Mouse (Mus musculus) testis, postnatal 14 days (tissue): ENCODE measurements around the gene Vat1.
"Not testable (repeated sequence)": the region's sequence is repeated elsewhere in the genome, so short reads cannot be mapped to it uniquely, and the experiment has no call there.

Source experiments
- DNase-seq: peaks from one replicate; pipeline ENCODE4 v3.0.0; 2021; ENCODE audit warnings: low spot score

The Vat1 gene

GRCm38 (mm10) chr11:101441450-101442126, 24.4 kb downstream of the Vat1 start:
- DNase-seq = not testable (repeated sequence)

GRCm38 (mm10) chr11:101438006-101438405, 28.0 kb downstream of the Vat1 start:
- DNase-seq = not testable (repeated sequence)

DNA sequence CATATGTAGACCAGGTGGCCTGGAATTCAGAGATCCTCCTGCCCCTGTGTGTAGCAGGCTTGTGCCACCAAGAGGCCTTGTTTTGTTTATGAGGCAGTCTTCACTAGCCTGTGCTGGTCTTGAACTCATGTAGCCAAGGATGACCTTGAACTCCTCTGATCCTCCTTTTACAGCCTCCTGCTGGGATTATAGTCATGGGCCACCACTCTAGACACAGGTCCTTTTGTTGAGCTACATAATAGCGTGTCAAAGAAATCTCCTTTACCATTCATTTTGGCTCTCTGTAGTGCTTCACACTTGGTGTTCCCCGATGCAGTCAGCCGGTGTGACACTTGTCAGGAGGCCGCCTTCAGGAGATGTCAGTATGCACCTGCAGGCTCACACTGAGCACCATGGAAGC, 29.1 kb downstream of the Vat1 start:
- no peak for DNase-seq

- no peak for DNase-seq
Observed at GRCm38 (mm10) chr11:101435831-101436230, 30.2 kb downstream of the Vat1 start.

DNA sequence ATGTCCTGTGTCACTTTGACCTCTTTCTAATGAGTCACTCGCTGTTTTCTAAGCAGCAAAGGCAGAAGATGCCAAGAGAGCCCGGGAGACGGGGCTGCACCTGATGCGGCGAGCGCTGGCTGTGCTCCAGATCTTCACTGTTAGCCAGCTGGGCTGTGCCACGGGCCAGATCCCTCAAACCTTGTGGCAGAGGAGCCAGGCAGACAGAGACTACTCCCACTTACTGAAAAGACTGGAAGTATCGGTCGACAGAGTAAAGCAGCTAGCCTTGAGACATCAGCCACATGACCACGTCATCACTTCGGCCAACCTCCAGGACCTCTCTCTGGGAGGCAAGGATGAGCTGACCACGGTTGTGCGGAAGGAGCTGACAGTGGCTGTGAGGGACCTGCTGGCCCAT, 32.6 kb downstream of the Vat1 start:
- no peak for DNase-seq

DNA sequence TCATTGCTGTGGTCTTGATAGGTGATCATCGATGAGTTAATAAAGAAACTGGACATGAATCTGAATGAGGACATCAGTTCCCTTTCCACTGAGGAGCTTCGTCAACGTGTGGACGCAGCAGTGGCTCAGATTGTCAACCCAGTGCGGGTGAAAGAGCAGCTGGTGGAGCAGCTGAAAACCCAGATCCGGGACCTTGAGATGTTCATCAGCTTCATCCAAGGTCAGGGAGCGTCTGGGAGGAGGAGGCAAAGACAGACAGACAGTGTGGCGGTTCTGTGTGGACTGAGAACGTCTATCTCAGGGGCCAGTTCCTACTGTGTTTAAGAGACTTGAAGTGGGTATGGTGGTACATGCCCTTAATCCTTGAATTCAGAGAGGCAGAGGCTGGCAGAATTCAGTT, 34.7 kb downstream of the Vat1 start:
- no peak for DNase-seq

GRCm38 (mm10) chr11:101426165-101426564, 39.9 kb downstream of the Vat1 start:
- DNase-seq = no peak

- DNase-seq = peak; percentile 97
Observed at GRCm38 (mm10) chr11:101424925-101425813, 40.9 kb downstream of the Vat1 start, which contains the start of the genes Rundc1 and Ptges3l. Gene Rundc1 (plus strand): TSS chr11:101425085. Gene Ptges3l (minus strand): TSS chr11:101425333.

DNA sequence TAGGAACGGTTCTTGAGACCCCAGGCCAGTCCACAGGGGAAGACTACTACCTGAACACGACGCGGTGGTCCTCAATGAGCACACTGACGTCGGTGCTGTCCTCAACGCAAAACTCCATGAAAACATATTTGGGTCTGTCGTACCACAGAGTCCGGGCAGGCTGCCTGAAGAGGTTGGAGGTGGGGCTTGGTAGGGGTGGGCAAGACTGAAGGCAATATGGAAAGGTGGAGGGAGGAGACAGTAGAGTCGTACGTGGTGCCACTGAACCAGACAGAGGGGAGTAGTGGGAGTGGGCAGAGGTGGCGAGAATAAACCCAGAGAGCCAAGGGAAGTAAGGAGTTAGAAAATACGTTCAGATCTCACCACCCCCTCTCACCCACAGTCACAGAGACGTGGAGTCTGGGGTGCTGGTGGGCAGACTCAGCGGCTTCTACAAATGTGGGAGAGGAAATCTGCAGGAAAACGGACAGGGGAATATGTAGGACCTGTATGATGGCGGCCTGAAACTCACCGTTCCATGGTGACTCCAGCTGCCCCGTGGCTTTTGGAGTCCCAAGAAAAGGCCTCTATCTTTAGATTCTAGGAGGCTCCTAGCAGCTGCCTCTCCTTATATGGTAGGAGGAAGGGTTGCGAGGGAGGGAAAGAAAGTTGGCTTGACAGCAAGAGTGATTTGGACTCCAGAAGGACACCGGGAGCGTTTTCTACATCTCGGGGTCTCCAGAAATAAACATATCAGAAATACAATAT, 41.8 kb downstream of the Vat1 start, which contains the start of gene Gm27029:
TSS of gene Gm27029 (minus strand) at position 692 of the 747 bp plus-strand sequence.
- peak; percentile 51 for DNase-seq

- DNase-seq = no peak
Observed at GRCm38 (mm10) chr11:101420148-101420547, 45.9 kb downstream of the Vat1 start.

DNA sequence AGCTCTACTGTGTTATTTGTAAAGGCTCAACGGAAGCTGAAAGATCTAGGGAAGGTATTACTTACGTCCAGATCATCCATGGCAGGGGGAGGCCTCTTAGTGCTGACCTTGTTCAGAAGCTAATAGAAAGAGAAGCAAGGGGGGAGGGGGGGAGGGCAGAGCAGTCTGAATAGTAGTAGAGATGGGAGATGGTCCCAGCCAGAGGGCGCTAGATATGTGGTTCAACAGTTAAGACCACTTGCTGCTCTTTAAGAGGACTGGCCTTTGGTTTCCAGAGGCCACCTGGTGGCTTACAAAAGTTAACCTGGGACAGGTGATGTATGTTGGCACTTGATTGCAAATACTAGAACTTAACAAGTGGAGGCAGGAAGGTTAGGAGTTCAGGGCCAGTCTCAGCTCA, 46.4 kb downstream of the Vat1 start:
- DNase-seq = no peak

GRCm38 (mm10) chr11:101418991-101419390, 47.0 kb downstream of the Vat1 start:
- no peak for DNase-seq

DNA sequence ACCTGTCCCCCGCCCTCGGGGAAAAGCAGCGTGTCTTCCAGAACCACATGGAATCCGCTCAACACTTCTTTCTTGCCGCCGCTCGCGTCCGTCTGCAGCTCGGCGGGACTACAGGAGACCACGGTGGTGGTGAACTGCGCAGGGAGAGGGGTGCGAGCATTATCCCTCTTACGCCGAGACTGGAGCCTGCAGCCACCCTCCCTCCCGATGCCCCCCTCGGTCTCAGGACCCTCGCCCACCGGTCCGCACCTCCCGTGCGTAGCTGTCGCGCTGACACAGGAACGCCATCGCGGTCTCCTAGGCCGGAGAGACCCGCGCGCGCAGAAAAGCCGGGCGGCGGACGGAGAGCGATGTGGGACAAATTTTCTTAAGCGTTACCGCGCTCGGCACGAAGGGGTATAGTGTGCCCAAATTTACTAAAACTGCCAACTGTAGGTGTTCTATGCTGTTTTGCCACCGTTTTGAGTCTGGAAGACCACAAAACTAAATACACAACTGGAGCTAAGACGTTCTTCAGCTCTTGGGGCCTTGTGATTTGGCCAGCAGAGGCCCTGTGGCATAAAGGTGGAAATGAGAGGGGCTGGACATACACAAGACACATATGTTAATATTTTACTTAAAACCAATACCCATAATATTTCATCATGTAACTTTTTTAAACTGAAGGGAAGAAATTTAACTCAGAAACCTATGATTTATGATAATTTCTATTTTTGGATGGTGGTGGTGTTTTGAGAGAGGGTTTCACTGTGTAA, 48.8 kb downstream of the Vat1 start, which contains the start of gene Aarsd1:
TSS of gene Aarsd1 (minus strand) at position 515 of the 755 bp plus-strand sequence.
- peak; percentile 87 for DNase-seq

DNA sequence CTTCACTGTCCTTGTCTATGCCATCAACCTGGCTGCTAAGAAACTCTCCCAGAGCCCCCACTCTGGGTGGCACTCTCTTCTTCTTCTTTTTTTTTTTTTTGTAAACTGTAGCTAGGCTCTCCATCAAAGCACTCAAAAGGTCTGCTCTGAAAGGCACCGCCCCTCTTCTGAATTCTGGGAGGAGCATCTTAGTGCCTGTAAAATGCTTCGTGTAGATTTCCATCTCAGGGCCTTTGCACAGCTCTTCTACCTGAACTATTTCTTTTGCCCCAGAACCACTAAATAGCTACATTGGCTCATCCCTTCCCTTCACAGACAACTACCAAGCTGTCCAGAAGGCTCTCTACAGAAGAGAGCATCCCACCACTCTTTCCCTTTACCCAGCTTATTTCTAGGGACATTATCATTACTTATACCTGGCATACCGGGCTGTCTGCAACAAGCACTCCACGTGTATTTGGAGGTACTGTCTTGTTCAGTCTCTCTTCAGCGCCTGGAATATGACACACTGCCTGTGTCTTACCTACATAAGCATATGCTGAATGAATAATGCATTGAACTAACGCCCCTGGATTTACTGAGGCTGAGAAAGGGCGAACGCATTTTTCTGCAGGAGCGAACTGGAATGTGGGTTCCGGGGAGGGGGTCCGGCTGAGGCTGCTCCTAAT, 49.5 kb downstream of the Vat1 start:
- DNase-seq = no peak

DNA sequence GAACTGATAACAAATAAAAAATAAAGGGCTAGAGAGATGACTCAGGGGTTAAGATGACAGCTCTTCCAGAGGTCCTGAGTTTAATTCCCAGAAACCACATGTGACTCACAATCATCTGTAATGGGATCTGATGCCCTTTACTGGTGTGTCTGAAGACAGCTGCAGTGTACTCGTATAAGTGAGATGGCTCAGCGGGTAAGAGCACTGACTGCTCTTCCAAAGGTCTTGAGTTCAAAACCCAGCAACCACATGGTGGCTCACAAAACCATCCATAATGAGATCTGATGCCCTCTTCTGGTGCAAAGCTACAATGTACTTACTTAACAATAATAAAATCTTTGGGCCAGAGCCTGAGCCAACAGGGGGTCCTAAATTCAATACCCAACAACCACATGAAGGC, 50.7 kb downstream of the Vat1 start:
- no peak for DNase-seq
